Mouse (Mus musculus): Measurements from ENCODE around the gene Rev3l.

DNA sequence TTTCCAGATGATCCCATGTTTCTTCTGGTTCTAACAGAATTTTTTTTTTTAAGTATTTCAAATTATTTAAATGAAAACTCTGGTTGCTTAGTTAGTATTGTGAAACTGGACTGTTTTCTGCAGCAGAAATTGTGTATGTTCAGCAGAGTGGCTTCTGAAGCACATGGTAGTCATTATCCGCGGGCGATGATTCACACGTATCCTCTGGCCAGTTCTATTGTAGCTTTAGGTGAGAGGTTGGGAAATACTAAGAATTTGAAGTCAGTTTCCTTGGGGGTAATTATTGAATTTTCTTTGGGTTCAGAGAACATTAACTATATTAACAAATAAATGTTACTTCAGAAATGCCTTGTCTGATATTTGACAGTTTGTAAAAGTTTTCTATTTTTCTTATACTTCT lies 10.1 kb downstream of the Rev3l start:
- no peak for TF ChIP-seq CTCF (IDR thresholded peaks at IDR 0.05; ENCODE audit: low read depth)
- no peak for TF ChIP-seq EP300 (IDR thresholded peaks at IDR 0.05; ENCODE audit: low read depth)
